Mouse (Mus musculus) heart, embryonic 11.5 days (tissue): ENCODE results near the gene Angptl3. TPM values are rescaled to one million over a fixed set of nuclear protein-coding genes. Genes with fewer than 3 reads are reported as not detected.

Experiments
- ATAC-seq: fragments of 200-750 bp; cut with Nextera tagmentation; replicated peaks from 2 replicates; pipeline ENCODE4 v1.8.0; 2017; ENCODE audit warnings: moderate library complexity; ENCODE audit not compliant: insufficient number of reproducible peaks, low FRiP score, low TSS enrichment
- H3K27ac ChIP-seq: fragments of 300-500 bp; sonication (generic); 2 replicates; pipeline ENCODE4 v1.5.1; 2014; ENCODE audit warnings: mild to moderate bottlenecking, low read depth, low read length
- H3K27me3 ChIP-seq: fragments of 300-500 bp; sonication (generic); 2 replicates; pipeline ENCODE4 v1.6.1; 2014; ENCODE audit warnings: mild to moderate bottlenecking, low read length, mixed read lengths; ENCODE audit not compliant: control insufficient read depth, insufficient read depth
- H3K36me3 ChIP-seq: fragments of 300-500 bp; sonication (generic); 2 replicates; pipeline ENCODE4 v1.6.1; 2014; ENCODE audit warnings: mild to moderate bottlenecking, low read length, moderate library complexity, mixed read lengths; ENCODE audit not compliant: control insufficient read depth, insufficient read depth
- H3K4me1 ChIP-seq: fragments of 300-500 bp; sonication (generic); 2 replicates; pipeline ENCODE4 v1.6.1; 2014; ENCODE audit warnings: low read length; ENCODE audit not compliant: control insufficient read depth, insufficient read depth
- H3K4me2 ChIP-seq: fragments of 300-500 bp; sonication (generic); 2 replicates; pipeline ENCODE4 v1.6.1; 2014; ENCODE audit warnings: mild to moderate bottlenecking, moderate library complexity
- H3K4me3 ChIP-seq: fragments of 300-500 bp; sonication (generic); 2 replicates; pipeline ENCODE4 v1.5.1; 2014; ENCODE audit warnings: low read depth, low read length
- H3K9ac ChIP-seq: fragments of 300-500 bp; sonication (generic); 2 replicates; pipeline ENCODE4 v1.6.1; 2014; ENCODE audit warnings: mild to moderate bottlenecking, low read depth, low read length, moderate library complexity
- H3K9me3 ChIP-seq: fragments of 300-500 bp; sonication (generic); replicated peaks from 2 replicates; pipeline ENCODE4 v1.6.1; 2016; ENCODE audit warnings: low read length; ENCODE audit not compliant: control insufficient read depth
- WGBS: fragments of 180-500 bp; shearing (Covaris S2); extraction: QIAGEN DNeasy Blood & Tissue Kit; methylation state at CpG from one replicate; pipeline ENCODE4 v1.1.7; 2014; ENCODE audit not compliant: insufficient replicate concordance; 5-methylcytosine and 5-hydroxymethylcytosine counted together
- polyA plus RNA-seq: library from polyadenylated mRNA; unstranded; fragments of >200 nt; fragmentation: Nextera tagmentation; extraction: Ambion mirVana; gene quantifications from 2 replicates; pipeline ENCODE4 v1.2.1, GENCODE M21; 2014

The Angptl3 gene
- polyA plus RNA-seq, 1 experiment from 2014 or later = 1.0 TPM

- Histone ChIP-seq H3K4me2 (no peak overlapping the region), H3K27me3 (no peaks in the 10 kb centered on the region), H3K27ac (no peak overlapping the region), H3K9me3 (no peaks in the 10 kb centered on the region), H3K4me1 (peaks cover 9% of the 10 kb centered on the region), H3K9ac (0 out of 2 replicates have a peak overlapping the region, but pooled peaks have one; percentile 22), H3K4me3 (no peak overlapping the region), H3K36me3 (peaks cover 6% of the 10 kb centered on the region; the same call in 1 of the 2 replicates)
- WGBS = 38% methylated on average over 3 of the region's 3 CpGs
- ATAC-seq = no peak
These were observed 14.1 kb downstream of the Angptl3 start for GRCm38 (mm10) chr4:99044854-99045253.

- 79% methylated on average over 3 of the region's 3 CpGs for WGBS
These were observed 15.7 kb downstream of the Angptl3 start for GRCm38 (mm10) chr4:99046471-99046870.

GRCm38 (mm10) chr4:99048581-99048980 lies 17.8 kb downstream of the Angptl3 start:
- Histone ChIP-seq H3K27ac (no peak overlapping the region), H3K4me1 (peaks cover 9% of the 10 kb centered on the region), H3K36me3 (0 out of 2 replicates have a peak, but pooled peaks cover 2% of the 10 kb centered on the region), H3K27me3 (no peaks in the 10 kb centered on the region), H3K4me3 (no peak overlapping the region), H3K9ac (no peak overlapping the region), H3K4me2 (no peak overlapping the region), H3K9me3 (no peaks in the 10 kb centered on the region)
- no peak for ATAC-seq
- WGBS = 73% methylated on average over 2 of the region's 2 CpGs

More at GRCm38 (mm10) chr4:99046471-99046870, 15.7 kb downstream of the Angptl3 start:
- no peaks in the 10 kb centered on the region for H3K9me3 ChIP-seq
- H3K4me3 ChIP-seq = no peak overlapping the region
- peaks cover 9% of the 10 kb centered on the region for H3K4me1 ChIP-seq
- peaks cover 6% of the 10 kb centered on the region; the same call in 1 of the 2 replicates for H3K36me3 ChIP-seq
- no peak overlapping the region for H3K27ac ChIP-seq
- no peak overlapping the region for H3K4me2 ChIP-seq
- ATAC-seq = no peak
- H3K27me3 ChIP-seq = no peaks in the 10 kb centered on the region
- no peak overlapping the region for H3K9ac ChIP-seq

GRCm38 (mm10) chr4:99064524-99064923 lies 33.8 kb downstream of the Angptl3 start:
- Histone ChIP-seq H3K4me1 (no peaks in the 10 kb centered on the region), H3K27ac (no peak overlapping the region), H3K4me2 (no peak overlapping the region), H3K27me3 (no peaks in the 10 kb centered on the region), H3K9me3 (no peaks in the 10 kb centered on the region), H3K36me3 (no peaks in the 10 kb centered on the region; the same call in 1 of the 2 replicates), H3K9ac (no peak overlapping the region), H3K4me3 (no peak overlapping the region)
- WGBS = 74% methylated on average over 5 of the region's 5 CpGs
- no peak for ATAC-seq

GRCm38 (mm10) chr4:99068806-99069205 lies 38.1 kb downstream of the Angptl3 start:
- Histone ChIP-seq H3K4me1 (no peaks in the 10 kb centered on the region), H3K9me3 (no peaks in the 10 kb centered on the region), H3K9ac (no peak overlapping the region), H3K4me2 (no peak overlapping the region), H3K27me3 (no peaks in the 10 kb centered on the region), H3K4me3 (no peak overlapping the region), H3K36me3 (peaks cover 4% of the 10 kb centered on the region; the same call in 1 of the 2 replicates), H3K27ac (no peak overlapping the region)
- WGBS = 83% methylated on average over 6 of the region's 6 CpGs
- no peak for ATAC-seq

GRCm38 (mm10) chr4:99078005-99078404 lies 47.3 kb downstream of the Angptl3 start:
- no peak overlapping the region for H3K9ac ChIP-seq
- no peak overlapping the region for H3K27ac ChIP-seq
- 81% methylated on average over 3 of the region's 3 CpGs for WGBS
- H3K4me2 ChIP-seq = no peak overlapping the region
- no peaks in the 10 kb centered on the region for H3K27me3 ChIP-seq
- no peaks in the 10 kb centered on the region for H3K4me1 ChIP-seq
- no peak for ATAC-seq
- no peaks in the 10 kb centered on the region for H3K9me3 ChIP-seq
- no peak overlapping the region for H3K4me3 ChIP-seq
- H3K36me3 ChIP-seq = peaks cover 9% of the 10 kb centered on the region; the same call in 1 of the 2 replicates

- ATAC-seq = no peak
- Histone ChIP-seq H3K9ac (no peak overlapping the region), H3K27ac (no peak overlapping the region), H3K36me3 (peaks cover 5% of the 10 kb centered on the region; the same call in 1 of the 2 replicates), H3K4me3 (no peak overlapping the region), H3K27me3 (no peaks in the 10 kb centered on the region), H3K4me1 (no peaks in the 10 kb centered on the region), H3K9me3 (no peaks in the 10 kb centered on the region), H3K4me2 (no peak overlapping the region)
- 49% methylated on average over 1 of the region's 1 CpGs for WGBS
These were observed 50.4 kb downstream of the Angptl3 start for GRCm38 (mm10) chr4:99081169-99081568.

GRCm38 (mm10) chr4:99083862-99084261 lies 53.1 kb downstream of the Angptl3 start:
- Histone ChIP-seq H3K4me2 (no peak overlapping the region), H3K9ac (no peak overlapping the region), H3K27me3 (no peaks in the 10 kb centered on the region), H3K27ac (no peak overlapping the region), H3K4me1 (no peaks in the 10 kb centered on the region), H3K36me3 (peaks cover 2% of the 10 kb centered on the region; the same call in 1 of the 2 replicates), H3K9me3 (no peaks in the 10 kb centered on the region), H3K4me3 (no peak overlapping the region)
- ATAC-seq = no peak
- 80% methylated on average over 3 of the region's 3 CpGs for whole genome bisulfite sequencing
